Mouse (Mus musculus) megakaryocyte, embryonic 14.5 days (primary cell): ENCODE measurements at regions not wholly inside any gene's neighbourhood (a gene's known extent, or its start where the extent isn't known, plus 50 kb on each side); places are given as distances from the start of the nearest gene placed in this dataset.

Source experiments
- FLI1 ChIP-seq: IDR thresholded peaks from 2 replicates; pipeline ENCODE4 v1.6.1; 2012; ENCODE audit warnings: low read length, inconsistent platforms, mixed read lengths
- GATA1 ChIP-seq: IDR thresholded peaks from 3 replicates; pipeline ENCODE4 v1.6.1; 2012; ENCODE audit warnings: mixed read lengths, low read length, inconsistent platforms, borderline replicate concordance

DNA sequence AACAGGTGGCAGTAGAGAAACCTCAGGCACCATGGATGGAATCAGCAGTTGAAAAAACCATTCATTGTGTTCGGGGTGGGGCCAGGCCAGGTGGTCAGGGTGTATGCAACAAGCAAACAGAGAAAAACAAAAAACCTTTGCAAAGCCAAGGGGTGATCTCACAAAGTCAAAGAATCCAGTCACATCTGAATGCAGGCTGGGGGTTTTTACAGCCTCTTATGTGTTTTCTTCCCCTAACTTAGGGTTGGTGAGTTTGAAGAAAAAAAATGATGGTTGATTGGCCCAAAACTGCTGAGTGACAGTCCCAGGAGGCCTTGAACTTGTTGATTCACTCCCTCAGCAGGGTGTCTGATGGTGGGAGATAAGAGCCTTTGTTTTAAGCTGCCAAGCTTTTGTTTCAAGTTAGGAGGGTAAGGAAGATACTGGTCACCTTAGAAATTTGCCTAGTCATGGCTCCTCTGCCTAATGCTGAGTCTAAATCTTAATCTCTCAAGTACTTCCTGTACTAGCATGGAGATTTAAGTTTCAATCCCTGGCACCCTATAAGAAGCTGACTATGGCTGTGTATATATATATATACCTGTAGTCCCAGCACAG is 166.0 kb upstream of the Thsd7b start:
- no peak for TF ChIP-seq GATA1
- TF ChIP-seq FLI1, result no peak
